Mouse (Mus musculus) frontal cortex, postnatal 36 days (tissue): ENCODE measurements at regions not wholly inside any gene's neighbourhood (a gene's known extent, or its start where the extent isn't known, plus 50 kb on each side); places are given as distances from the start of the nearest gene placed in this dataset.

Experiments
- DNase-seq, 2 experiments: peaks; one replicate each; pipeline ENCODE4 v3.0.0; 2022; ENCODE audit warnings: low spot score in 2 of 2

GRCm38 (mm10) chr16:19834128-19834527, 74.1 kb downstream of the B3gnt5 start:
- no peak for DNase-seq

GRCm38 (mm10) chr16:19834750-19835149, 74.7 kb downstream of the B3gnt5 start:
- DNase-seq = no peak

- DNase-seq = no peak
Observed at GRCm38 (mm10) chr16:19839831-19840230, 79.8 kb downstream of the B3gnt5 start.

GRCm38 (mm10) chr16:19842346-19843025, 82.5 kb downstream of the B3gnt5 start:
- no peak for DNase-seq

GRCm38 (mm10) chr16:19843738-19844137, 83.7 kb downstream of the B3gnt5 start:
- DNase-seq = no peak

GRCm38 (mm10) chr16:19848395-19848794, 88.4 kb downstream of the B3gnt5 start:
- no peak for DNase-seq

- DNase-seq = no peak
Observed at GRCm38 (mm10) chr16:19865306-19865705, 105.3 kb downstream of the B3gnt5 start.

GRCm38 (mm10) chr16:19865931-19866330, 105.9 kb downstream of the B3gnt5 start:
- no peak for DNase-seq

GRCm38 (mm10) chr16:19869425-19869824, 109.4 kb downstream of the B3gnt5 start:
- DNase-seq = no peak

GRCm38 (mm10) chr16:19876861-19877554, 105.8 kb downstream of the Klhl6 start:
- no peak for DNase-seq

GRCm38 (mm10) chr16:19882961-19883360, 99.9 kb downstream of the Klhl6 start:
- peak; percentile 13 to 58 for DNase-seq

- peak in 1 of 2 experiments; percentile 30 for DNase-seq
Observed at GRCm38 (mm10) chr16:19883776-19884513, 98.9 kb downstream of the Klhl6 start.

GRCm38 (mm10) chr16:19884535-19884934, 98.3 kb downstream of the Klhl6 start:
- no peak for DNase-seq

- DNase-seq = no peak
Observed at GRCm38 (mm10) chr16:19886596-19886995, 96.2 kb downstream of the Klhl6 start.

GRCm38 (mm10) chr16:19889576-19889975, 93.3 kb downstream of the Klhl6 start:
- DNase-seq = no peak

GRCm38 (mm10) chr16:19891441-19891840, 91.4 kb downstream of the Klhl6 start:
- no peak for DNase-seq

- no peak for DNase-seq
Observed at GRCm38 (mm10) chr16:19894435-19894994, 88.3 kb downstream of the Klhl6 start.
